Mouse (Mus musculus): ENCODE data around the gene Hspa4l. TPM values are rescaled to one million over a fixed set of nuclear protein-coding genes. Genes with fewer than 3 reads are reported as not detected.

Hspa4l gene
- 50.7 TPM for polyA plus RNA-seq (2014; fragmentation: Illumina TruSeq; extraction: RNeasy Lipid Tissue Mini Kit (QIAGEN cat#74804); ENCODE audit: low replicate concordance)

DNA sequence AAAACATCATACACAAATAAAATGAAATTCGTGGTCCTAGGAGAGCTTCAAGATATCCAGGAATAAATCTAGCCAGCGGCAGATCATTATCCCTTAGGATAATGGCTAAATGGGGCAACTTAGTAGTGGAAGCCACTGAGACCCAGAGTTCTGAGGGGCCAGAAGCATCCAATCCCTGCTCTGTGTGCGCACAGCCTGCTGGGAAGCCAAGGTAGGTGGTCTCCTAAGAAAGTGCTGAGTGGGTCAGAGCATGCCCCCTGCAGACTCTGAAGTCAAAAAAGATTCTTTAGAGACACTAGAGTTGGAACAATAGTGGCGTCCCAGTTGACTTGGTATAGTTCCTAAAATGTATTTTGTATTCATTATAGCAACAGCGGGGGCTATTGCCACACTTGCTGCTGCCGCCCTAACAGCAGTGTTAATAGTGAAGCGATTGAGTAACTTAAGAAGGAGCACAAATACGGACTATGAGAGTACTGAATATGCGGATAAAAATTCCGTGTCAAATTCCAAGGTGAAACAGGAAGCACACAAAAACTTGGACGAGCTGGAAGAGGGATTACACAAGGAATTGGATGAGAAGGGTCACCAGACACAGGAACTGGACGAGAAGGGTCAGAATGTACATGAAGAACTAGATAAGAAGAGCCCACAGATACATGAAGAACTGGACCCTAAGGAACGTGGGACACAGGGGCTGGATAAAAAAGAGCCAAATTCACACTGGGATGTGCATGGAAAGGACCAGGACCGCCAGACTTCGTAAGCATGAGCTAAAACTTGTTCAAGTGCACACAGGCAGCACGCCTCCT, at the start of gene Hspa4l:
Gene Hspa4l, plus strand, starts transcription at position 472 of the 812 bp plus-strand sequence.

GRCm38 (mm10) chr3:40708655-40709054, 35.6 kb upstream of the Hspa4l start, which contains the start of gene Slc25a31:
Gene Slc25a31 (plus strand): TSS chr3:40708855.

DNA sequence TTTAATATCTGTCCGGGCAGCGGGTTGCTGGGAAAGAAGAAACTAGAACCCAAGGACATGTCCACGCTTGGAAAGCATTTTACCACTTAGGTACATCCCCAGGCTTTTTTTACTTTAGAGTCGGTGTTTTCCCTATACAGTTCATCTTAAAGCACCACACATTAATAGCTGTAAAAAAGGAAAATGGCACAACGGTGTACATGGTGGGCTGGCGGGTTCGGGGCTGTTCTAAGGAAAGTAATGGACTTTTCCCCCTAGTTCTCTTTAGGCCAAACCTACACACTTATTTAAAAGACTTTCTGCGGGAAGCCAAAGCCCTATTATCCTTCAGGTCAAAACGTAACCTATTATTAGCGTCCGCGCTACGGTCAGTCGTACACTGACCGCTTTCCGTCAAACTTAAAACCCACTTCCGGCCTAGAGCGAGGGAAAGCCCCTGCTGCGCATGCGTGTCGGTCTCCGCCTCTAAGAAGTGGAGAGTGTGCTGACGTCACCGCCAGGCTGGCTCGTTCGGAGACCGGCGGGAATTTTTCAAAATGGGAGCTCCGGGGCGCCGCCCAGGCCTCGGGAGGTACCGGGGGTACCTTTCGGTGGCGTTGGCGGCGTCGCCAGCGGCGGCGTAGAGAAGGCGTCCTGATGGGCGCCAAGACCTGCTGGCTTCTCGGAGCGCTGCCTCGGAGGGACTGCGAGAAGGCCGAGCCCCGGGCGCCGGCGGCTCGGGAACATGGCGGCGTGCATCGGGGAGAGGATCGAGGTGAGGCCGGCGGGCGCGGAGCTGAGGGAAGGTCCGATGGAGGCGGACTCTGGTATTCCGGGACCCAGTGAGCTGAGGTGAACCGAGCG, 55.5 kb downstream of the Hspa4l start, which contains the start of gene Plk4:
Gene Plk4, plus strand, starts transcription at position 490 of the 843 bp plus-strand sequence.

Other genes with a start within 250 kb of the Hspa4l start
- 3.7 TPM for gene Intu, start 213.2 kb upstream of the Hspa4l start, polyA plus RNA-seq (2014; fragmentation: Illumina TruSeq; extraction: RNeasy Lipid Tissue Mini Kit (QIAGEN cat#74804); ENCODE audit: low replicate concordance)
- not detected for gene Slc25a31, start 35.6 kb upstream of the Hspa4l start, polyA plus RNA-seq (2014; fragmentation: Illumina TruSeq; extraction: RNeasy Lipid Tissue Mini Kit (QIAGEN cat#74804); ENCODE audit: low replicate concordance)
- 19.5 TPM for gene Plk4, start 55.5 kb downstream of the Hspa4l start, polyA plus RNA-seq (2014; fragmentation: Illumina TruSeq; extraction: RNeasy Lipid Tissue Mini Kit (QIAGEN cat#74804); ENCODE audit: low replicate concordance)
- gene Mfsd8, start 102.4 kb downstream of the Hspa4l start, polyA plus RNA-seq (2014; fragmentation: Illumina TruSeq; extraction: RNeasy Lipid Tissue Mini Kit (QIAGEN cat#74804); ENCODE audit: low replicate concordance) = 41.7 TPM
- 48.7 TPM for gene Abhd18, start 102.5 kb downstream of the Hspa4l start, polyA plus RNA-seq (2014; fragmentation: Illumina TruSeq; extraction: RNeasy Lipid Tissue Mini Kit (QIAGEN cat#74804); ENCODE audit: low replicate concordance)
- not detected for gene 1700034I23Rik, start 158.0 kb downstream of the Hspa4l start, polyA plus RNA-seq (2014; fragmentation: Illumina TruSeq; extraction: RNeasy Lipid Tissue Mini Kit (QIAGEN cat#74804); ENCODE audit: low replicate concordance)
- 246 TPM for gene Larp1b, start 205.3 kb downstream of the Hspa4l start, polyA plus RNA-seq (2014; fragmentation: Illumina TruSeq; extraction: RNeasy Lipid Tissue Mini Kit (QIAGEN cat#74804); ENCODE audit: low replicate concordance)

Data from small intestine, adult 10 weeks (tissue).